Mouse (Mus musculus) liver, embryonic 13.5 days (tissue): ENCODE data around the gene Olfr657. TPM values are rescaled to one million over a fixed set of nuclear protein-coding genes. Genes with fewer than 3 reads are reported as not detected.

ENCODE experiments used
- ATAC-seq: fragments of 200-750 bp; cut with Nextera tagmentation; 2 replicates; pipeline ENCODE4 v1.8.0; 2017; ENCODE audit warnings: low read depth, mild to moderate bottlenecking, moderate number of reproducible peaks, moderate library complexity
- DNase-seq: peaks from one replicate; pipeline ENCODE4 v3.0.0; 2022
- H3K27ac ChIP-seq: fragments of 300-500 bp; sonication (generic); 2 replicates; pipeline ENCODE4 v1.5.1; 2015; ENCODE audit warnings: moderate library complexity, mild to moderate bottlenecking, inconsistent platforms
- H3K27me3 ChIP-seq: fragments of 300-500 bp; sonication (generic); 2 replicates; pipeline ENCODE4 v1.6.1; 2015; ENCODE audit warnings: mild to moderate bottlenecking, inconsistent platforms
- H3K36me3 ChIP-seq: fragments of 300-500 bp; sonication (generic); 2 replicates; pipeline ENCODE4 v1.6.1; 2015; ENCODE audit warnings: mild to moderate bottlenecking, inconsistent platforms
- H3K4me1 ChIP-seq: fragments of 300-500 bp; sonication (generic); replicated peaks from 2 replicates; pipeline ENCODE4 v1.6.1; 2015; ENCODE audit warnings: inconsistent platforms
- H3K4me2 ChIP-seq: fragments of 300-500 bp; sonication (generic); 2 replicates; pipeline ENCODE4 v1.6.1; 2015; ENCODE audit warnings: inconsistent platforms, mild to moderate bottlenecking, moderate library complexity
- H3K4me3 ChIP-seq: fragments of 300-500 bp; sonication (generic); replicated peaks from 2 replicates; pipeline ENCODE4 v1.5.1; 2015; ENCODE audit warnings: mild to moderate bottlenecking, inconsistent platforms
- H3K9ac ChIP-seq: fragments of 300-500 bp; sonication (generic); 2 replicates; pipeline ENCODE4 v1.6.1; 2015; ENCODE audit warnings: mild to moderate bottlenecking, inconsistent platforms
- H3K9me3 ChIP-seq: fragments of 300-500 bp; sonication (generic); replicated peaks from 2 replicates; pipeline ENCODE4 v1.6.1; 2016; ENCODE audit warnings: inconsistent platforms
- WGBS: fragments of 180-500 bp; shearing (Covaris S2); methylation state at CpG from one replicate; pipeline ENCODE4 v1.1.7; 2015; ENCODE audit not compliant: insufficient replicate concordance; 5-methylcytosine and 5-hydroxymethylcytosine counted together
- polyA plus RNA-seq: library from polyadenylated mRNA; unstranded; fragments of >200 nt; fragmentation: Nextera tagmentation; extraction: Ambion mirVana; gene quantifications from 2 replicates; pipeline ENCODE4 v1.2.1, GENCODE M21; 2015

Gene Olfr657
- polyA plus RNA-seq, 1 experiment from 2014 or later: not detected

DNA sequence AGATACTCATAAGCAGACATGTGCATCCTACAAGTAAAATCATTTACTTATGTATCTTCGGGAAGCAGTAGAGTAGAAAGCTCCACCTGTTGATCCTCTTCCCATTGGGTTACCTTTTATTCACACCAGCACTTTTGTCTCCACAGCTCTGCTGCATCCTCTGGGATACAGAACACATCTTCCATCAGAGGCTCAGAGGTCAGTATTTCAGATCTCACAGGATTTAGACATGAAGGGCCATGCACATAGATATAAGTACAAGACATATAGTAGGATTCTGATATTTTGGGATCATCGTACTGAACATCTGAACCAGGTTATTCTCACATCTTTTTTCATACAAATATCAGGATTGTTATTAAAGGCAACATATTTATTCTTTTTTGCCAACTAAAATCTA lies 61.6 kb downstream of the Olfr657 start, which contains the start of gene Olfr661:
TSS of gene Olfr661 (plus strand) at position 301 of the 400 bp plus-strand sequence.
- H3K9me3 ChIP-seq: no peaks in the 10 kb centered on the region
- no peak within 1 kb of the TSS for H3K27ac ChIP-seq
- H3K4me2 ChIP-seq: no peak within 1 kb of the TSS
- no peaks in the 10 kb centered on the region for H3K4me1 ChIP-seq
- 56% methylated on average over 2 of the region's 2 CpGs for WGBS
- DNase-seq (no peak), ATAC-seq (no peak)
- H3K27me3 ChIP-seq: no peaks in the 10 kb centered on the region
- H3K4me3 ChIP-seq: no peak within 1 kb of the TSS
- no peak within 1 kb of the TSS for H3K9ac ChIP-seq
- no peaks in the 10 kb centered on the region for H3K36me3 ChIP-seq

Other genes starting within 250 kb of the Olfr657 start
- gene Trim30c, start 224.0 kb upstream of the Olfr657 start, polyA plus RNA-seq: 0.20 and 0.38 TPM in 2 replicates
- gene Trim30a, start 159.6 kb upstream of the Olfr657 start, polyA plus RNA-seq: 1.7 and 1.9 TPM in 2 replicates
- gene Trim30d, start 116.9 kb upstream of the Olfr657 start, polyA plus RNA-seq: 0.31 and 0.58 TPM in 2 replicates
- gene Olfr651, start 74.7 kb upstream of the Olfr657 start, polyA plus RNA-seq: not detected in 2 replicates
- gene Olfr652, start 63.9 kb upstream of the Olfr657 start, polyA plus RNA-seq: not detected in 2 replicates
- gene Olfr653, start 47.5 kb upstream of the Olfr657 start, polyA plus RNA-seq: not detected in 2 replicates
- not detected in 2 replicates for gene Olfr654, start 37.8 kb upstream of the Olfr657 start, polyA plus RNA-seq
- gene Olfr655, start 23.0 kb upstream of the Olfr657 start, polyA plus RNA-seq: not detected in 2 replicates
- gene Olfr656, start 10.8 kb upstream of the Olfr657 start, polyA plus RNA-seq: not detected in 2 replicates
- not detected in 2 replicates for gene Olfr658, start 22.5 kb downstream of the Olfr657 start, polyA plus RNA-seq
- gene Olfr659, start 42.0 kb downstream of the Olfr657 start, polyA plus RNA-seq: not detected in 2 replicates
- not detected in 2 replicates for gene Olfr661, start 61.7 kb downstream of the Olfr657 start, polyA plus RNA-seq
- not detected in 2 replicates for gene Usp17le, start 152.7 kb downstream of the Olfr657 start, polyA plus RNA-seq
- not detected in 2 replicates for gene Usp17lb, start 217.8 kb downstream of the Olfr657 start, polyA plus RNA-seq
- gene Usp17la, start 232.2 kb downstream of the Olfr657 start, polyA plus RNA-seq: not detected in 2 replicates